Mouse (Mus musculus) inflammation-experienced regulatory T-cells, adult 16 weeks (primary cell): ENCODE measurements around the gene Ensa. TPM values are rescaled to one million over a fixed set of nuclear protein-coding genes. Genes with fewer than 3 reads are reported as not detected.

Experiments
- polyA plus RNA-seq: library from polyadenylated mRNA; unstranded; fragments of 100-300 nt; shearing (Covaris generic); gene quantifications from one replicate; pipeline ENCODE4 v1.2.1, GENCODE M21; 2017

Ensa gene
- polyA plus RNA-seq, result 108 TPM

GRCm38 (mm10) chr3:95624628-95625503 is at the start of gene Ensa:
Gene Ensa (plus strand): TSS chr3:95624993.

GRCm38 (mm10) chr3:95588604-95589086 is 36.1 kb upstream of the Ensa start, which contains the start of gene Golph3l:
Gene Golph3l (plus strand): TSS chr3:95588934.

GRCm38 (mm10) chr3:95658236-95658867 is 33.6 kb downstream of the Ensa start, which contains the start of gene Mcl1:
Gene Mcl1 (plus strand): TSS chr3:95658788.

Other genes with a start within 250 kb of the Ensa start
- gene 4930558C23Rik, start 222.2 kb upstream of the Ensa start, polyA plus RNA-seq, result not detected
- gene Arnt, start 190.6 kb upstream of the Ensa start, polyA plus RNA-seq, result 66.5 TPM
- 0.20 TPM for gene Ctsk, start 125.7 kb upstream of the Ensa start, polyA plus RNA-seq
- 404 TPM for gene Ctss, start 98.2 kb upstream of the Ensa start, polyA plus RNA-seq
- not detected for gene Hormad1, start 65.3 kb upstream of the Ensa start, polyA plus RNA-seq
- 56.1 TPM for gene Golph3l, start 36.1 kb upstream of the Ensa start, polyA plus RNA-seq
- 44.3 TPM for gene Mcl1, start 33.8 kb downstream of the Ensa start, polyA plus RNA-seq
- gene Adamtsl4, start 62.9 kb downstream of the Ensa start, polyA plus RNA-seq, result 14.0 TPM
- gene Ecm1, start 114.6 kb downstream of the Ensa start, polyA plus RNA-seq, result 168 TPM
- 90.5 TPM for gene Tars2, start 135.2 kb downstream of the Ensa start, polyA plus RNA-seq
- 20.4 TPM for gene Rprd2, start 193.9 kb downstream of the Ensa start, polyA plus RNA-seq
- gene Prpf3, start 230.9 kb downstream of the Ensa start, polyA plus RNA-seq, result 73.9 TPM
- gene Mrps21, start 246.5 kb downstream of the Ensa start, polyA plus RNA-seq, result 256 TPM